Mouse (Mus musculus): ENCODE measurements around the gene Frs2.

Frs2 gene

DNA sequence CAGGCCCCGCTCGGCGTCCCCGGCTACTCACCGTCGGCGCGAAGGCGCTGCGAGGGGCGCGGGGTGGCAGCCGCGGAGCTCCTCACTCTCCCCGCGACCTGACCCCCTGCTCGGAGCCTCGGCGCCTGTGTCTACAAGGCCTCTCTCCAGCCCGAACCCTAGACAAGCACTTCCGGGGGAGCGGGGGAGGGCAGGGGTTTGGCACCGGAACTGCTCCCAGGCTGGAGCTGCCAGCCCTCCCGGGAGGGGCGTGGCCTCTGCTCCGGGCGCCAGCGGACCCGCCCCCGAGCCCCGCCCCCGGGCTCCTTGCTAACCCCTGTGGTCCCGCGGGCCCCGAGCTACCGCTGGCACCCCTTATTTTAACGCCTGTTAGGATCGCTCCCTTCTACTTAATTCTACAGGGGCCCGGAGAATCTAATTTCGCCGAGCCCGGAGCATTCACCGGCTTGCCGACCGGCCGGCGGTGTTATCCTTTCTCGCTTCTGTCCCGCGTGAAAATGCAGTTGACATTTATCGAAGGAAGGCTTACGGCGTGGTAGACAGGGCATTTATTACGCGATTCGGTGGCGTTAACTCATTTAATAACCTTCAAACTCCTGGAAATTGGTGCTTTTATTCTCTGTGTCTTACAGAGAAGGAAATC is at the start of gene Frs2:
Frs2 (minus strand) TSS at position 174 of the 643 bp plus-strand sequence.
- DNase-seq (ENCODE audit: low spot score), result peak; percentile 90

DNA sequence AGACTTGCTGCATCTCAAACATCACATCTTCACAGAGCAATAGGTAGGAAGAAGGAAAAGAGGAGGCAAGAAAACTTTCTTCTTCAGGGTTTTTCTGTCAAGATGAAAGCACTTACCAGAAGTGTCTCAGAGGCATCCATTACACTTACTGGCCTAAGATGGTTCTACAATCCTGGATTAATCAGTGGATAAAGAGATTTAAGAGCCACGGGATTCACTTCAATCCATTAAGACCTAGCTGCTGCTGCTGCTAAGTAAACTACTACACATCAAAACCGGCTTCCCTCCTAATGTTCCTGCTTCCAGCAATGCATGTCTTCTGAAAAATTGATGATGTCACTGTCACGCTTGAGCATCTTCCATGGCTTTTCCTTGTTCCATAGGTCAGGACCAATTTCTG is 48.4 kb upstream of the Frs2 start:
- DNase-seq (ENCODE audit: low spot score), result no peak

DNA sequence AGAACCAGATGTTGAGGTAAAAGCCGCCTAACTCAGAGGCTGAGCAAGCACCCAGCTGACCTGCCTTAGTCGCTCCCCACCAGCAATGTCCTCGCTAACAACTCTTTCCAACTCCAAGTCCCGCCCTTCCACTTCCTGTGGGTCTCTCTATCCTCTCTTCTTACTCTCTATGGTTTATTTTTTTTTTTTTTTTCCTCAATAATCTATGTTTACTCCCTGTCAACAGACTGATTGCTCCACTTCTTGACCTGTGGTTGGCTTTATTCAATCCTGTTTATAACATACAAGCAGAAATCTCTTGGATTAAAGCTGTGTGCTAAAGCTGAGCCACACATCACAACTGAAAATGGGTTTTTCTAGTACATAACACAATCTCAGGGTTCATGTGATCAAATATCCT is 47.4 kb upstream of the Frs2 start:
- DNase-seq (ENCODE audit: low spot score), result no peak

DNA sequence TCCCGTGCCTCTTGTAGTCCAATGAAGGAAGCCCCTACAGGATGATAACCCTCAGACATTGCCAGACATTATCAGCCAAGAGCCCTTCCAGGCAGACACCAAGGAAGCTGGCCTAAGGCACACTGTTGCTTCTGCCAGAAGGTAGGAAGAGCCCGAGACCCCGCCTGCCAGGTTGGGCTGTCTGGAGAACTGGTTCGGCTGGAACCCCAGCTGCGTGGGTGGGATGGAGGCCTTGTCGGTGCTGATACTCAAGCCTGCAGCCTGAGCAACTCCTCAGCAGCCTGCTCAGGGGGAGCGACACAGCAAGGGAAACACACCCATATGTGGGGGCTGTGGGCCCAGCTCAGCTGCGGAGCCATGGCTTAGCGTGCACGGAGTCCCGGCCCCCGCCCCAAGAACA is 46.7 kb upstream of the Frs2 start:
- no peak for DNase-seq (ENCODE audit: low spot score)

DNA sequence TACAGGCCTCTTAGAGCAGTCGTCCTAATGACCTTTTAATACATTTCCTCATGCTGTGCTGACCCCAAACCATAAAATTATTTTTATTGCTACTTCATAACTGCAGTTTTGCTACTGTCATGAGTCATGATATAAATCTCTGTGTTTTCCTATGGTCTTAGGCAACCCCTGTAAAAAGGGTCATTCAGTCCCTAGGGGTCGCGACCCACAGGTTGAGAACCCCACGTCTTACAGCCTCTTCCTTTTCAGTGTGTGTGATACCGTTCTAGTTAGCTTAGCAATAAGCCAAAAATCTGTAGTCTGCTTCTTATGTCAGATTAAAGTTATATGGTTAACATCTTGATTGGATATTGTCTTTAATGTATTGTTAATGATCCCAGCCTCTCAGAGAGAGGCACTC is 45.0 kb upstream of the Frs2 start:
- DNase-seq (ENCODE audit: low spot score), result no peak

DNA sequence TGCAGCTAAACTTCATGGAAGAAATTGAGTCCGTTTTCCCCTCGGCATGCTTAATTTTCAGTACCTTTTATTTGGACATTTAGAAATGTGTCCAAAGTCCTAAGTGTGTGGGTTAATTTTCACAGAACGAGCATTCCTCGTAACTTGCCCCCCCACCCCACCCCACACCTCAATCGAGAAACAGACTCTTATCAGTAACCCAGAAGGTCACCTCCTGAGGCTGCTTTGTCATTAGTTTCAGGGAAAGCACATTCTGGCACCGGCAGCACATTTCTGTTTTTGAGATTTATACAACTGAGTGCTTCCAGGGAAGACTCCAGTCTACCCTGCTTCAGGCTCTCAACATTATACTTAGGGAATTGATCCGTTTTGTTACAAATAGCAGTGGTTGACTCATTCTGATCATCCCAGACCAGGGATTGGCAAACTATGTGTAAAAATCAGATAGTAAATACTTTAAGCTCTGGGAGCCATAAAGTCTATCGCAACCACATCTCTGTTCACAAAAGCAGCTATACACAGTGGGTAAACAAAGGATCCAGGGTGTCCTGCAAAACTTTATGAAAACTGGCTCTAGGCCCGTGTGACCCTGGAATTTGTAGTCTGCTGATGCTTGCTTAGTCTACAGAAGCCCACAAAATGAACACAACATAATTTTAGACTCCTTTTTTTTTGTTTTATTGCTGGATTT is 37.2 kb upstream of the Frs2 start:
- DNase-seq (ENCODE audit: low spot score), result no peak

DNA sequence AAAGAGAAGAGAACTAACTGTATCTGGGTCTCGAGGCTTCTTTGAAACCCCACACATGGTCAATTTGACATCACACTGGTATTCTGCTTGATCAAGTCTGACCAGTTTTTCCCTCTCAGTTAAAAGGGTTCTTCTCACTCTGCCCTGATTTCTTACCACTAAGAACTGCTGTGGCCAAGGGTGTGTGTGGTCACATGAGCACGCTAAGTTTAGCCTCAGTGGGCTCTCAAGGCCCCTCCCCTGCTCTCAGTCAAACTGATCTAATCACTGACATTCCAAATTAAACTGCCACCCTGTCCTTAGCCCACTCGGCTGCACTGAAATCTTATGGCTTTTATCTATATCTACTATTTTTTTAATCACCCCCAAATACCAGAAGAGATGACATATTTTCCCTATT is 32.8 kb upstream of the Frs2 start:
- no peak for DNase-seq (ENCODE audit: low spot score)

DNA sequence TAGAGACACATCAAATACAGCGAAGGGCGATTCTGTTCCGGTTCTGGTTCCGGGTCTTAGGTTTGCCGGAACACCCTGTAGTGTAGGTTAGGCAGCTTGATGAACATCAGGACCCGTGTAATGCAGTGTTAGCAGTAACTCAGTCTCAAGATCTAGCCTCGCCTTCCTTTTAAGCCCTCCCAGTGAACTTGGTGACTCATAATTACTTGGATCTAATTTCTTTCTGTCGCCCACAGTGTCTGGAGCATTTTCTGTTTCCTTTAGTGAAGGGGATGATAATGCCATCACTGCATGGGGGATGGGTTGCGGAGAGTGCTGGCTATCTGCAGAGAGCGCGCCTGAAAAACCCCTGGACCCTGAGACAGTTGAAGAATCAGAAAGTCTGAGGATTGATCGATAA is 26.3 kb upstream of the Frs2 start:
- no peak for DNase-seq (ENCODE audit: low spot score)

DNA sequence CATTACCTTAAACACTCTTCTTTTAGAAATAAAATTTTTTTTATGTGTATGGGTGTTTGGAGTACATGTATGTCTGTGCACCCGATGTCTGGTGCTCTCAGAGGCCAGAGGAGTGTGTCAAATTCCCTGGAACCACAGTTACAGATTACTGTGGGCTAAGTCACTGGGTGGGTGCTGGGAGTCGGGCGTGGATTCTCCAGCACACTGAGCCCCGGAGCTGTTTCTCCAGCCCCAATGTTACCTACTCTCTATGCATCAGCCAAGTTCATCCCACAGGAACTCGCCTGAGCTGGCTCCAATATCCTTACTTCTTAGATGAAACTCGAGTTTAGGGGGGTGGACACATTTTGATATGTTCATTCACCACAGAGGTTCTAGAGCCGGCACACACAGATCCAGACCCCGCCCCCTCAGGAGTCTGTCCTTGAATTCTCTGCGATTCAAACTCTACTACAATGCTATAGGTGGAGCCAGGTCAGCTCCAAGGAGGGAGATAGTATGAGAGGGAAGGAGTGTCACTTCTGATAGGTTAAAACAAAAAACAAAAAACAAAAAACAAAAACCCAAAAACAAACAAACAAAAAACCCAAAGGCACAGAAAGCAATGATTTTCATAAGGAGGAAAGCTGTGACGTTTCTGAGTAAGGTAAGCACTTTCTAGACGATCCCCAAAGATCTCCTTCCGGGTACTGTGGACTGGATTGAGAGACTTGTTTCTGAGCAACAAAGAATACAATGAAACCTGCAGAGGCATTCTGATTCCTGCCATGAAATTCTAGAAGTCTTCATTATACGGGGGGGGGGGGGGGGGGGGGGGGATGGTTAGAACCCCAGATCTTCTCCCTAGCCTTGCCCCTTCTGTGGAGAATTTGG is 25.5 kb upstream of the Frs2 start:
- DNase-seq (ENCODE audit: low spot score), result no peak

DNA sequence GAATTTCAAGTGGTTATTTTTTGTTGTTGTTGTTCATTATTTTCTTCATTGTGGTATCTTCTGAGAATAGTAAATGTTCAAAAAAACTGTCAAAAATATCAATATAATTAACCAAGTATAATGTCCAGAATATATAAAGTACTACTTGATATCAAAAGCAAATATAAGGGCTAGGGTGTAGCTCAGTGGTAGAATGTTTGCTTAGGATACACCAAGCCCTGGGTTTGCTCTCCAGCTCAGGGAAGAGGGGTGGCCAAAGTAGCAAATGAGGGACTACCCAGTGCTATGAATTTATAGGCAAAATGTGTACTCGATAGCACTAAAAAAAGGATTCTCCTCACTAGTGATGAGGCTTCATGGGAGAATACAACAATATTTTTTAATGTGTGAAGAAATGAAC is 24.8 kb upstream of the Frs2 start:
- no peak for DNase-seq (ENCODE audit: low spot score)

DNA sequence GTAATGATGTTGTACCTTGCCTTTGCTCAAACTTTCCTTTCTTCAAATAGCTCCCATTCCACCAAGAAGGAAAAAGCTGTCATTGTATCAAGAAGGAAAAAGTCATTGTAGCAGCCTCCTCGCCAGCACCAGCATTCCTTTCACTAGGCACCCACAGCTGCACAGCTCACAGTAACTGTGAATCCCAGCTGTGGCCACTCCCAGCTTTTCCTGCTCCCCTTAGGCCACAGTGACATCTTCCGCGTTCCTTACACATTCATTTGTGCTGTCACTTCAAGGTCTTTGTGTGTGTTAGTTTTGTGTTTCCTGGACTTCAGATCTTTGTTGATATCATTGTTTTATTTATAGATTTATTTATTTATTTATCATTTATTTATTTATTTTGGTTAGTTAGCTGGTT is 23.7 kb upstream of the Frs2 start:
- DNase-seq (ENCODE audit: low spot score), result no peak

DNA sequence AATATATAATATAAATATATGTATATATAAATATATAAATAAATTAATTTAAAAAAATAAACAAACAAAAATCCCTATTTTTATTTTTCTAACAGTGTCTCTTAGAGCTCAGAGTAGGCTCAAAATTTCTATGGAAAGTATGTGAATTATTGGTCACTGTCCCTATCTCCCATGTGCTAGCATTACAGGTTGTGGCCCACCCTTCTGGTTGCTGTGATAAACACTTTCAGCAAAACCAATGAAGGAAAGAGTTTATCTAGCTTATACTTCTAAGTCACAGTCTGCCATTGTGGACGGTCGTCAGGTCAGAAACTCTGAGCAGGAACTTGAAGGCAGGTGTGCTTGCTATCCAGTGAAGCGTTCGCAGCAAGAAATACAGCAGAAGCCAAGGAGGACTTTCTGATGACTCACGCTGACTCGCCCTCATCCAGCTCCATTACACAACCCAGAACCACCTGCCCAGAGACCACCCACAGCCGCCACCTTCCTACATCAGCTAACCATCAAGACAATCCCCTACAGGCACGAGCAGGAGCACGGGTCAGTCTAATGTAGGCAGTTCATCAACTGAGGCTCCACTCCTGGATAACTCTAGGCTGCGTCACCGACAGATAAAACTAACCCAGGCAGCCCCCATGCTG is 18.6 kb upstream of the Frs2 start:
- DNase-seq (ENCODE audit: low spot score), result peak; percentile 34

DNA sequence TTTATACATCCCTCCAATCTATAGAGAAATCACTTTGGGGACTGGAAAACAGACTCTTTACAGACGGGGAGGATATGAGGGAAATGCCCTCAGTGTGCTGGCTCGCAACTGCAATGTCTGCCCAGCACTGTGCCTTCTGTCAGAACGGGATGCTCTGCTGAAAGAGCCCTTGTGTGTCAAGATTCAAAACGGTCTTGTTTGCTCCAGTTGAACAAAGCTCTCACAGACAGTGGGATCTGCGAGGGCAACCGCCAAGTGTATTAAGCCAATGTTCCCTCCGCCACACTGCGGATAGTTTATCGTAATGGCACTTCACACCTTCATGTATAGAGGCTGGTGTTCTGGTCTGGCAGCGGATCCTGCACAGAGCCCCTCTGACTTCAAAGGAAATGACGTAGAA is 14.3 kb upstream of the Frs2 start:
- no peak for DNase-seq (ENCODE audit: low spot score)

DNA sequence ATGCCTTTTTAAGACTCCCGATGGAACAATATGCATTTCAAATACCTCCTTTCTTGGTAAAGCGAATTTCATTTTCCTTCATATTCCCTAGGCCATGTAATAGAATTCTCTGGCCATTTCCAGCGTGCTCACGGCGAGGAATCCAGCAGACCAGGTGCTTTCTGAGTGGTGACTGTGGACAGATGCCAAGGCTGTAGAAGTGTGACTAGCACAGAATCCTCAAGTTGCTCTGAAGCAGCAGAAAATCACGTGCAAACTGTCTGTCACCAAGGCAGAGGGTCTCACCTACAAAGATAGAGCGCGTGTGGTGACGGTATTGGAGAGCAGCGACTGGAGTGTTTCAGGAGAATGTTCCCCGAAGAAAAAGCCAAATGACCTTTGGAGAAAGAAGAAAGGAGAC is 11.8 kb upstream of the Frs2 start:
- no peak for DNase-seq (ENCODE audit: low spot score)

DNA sequence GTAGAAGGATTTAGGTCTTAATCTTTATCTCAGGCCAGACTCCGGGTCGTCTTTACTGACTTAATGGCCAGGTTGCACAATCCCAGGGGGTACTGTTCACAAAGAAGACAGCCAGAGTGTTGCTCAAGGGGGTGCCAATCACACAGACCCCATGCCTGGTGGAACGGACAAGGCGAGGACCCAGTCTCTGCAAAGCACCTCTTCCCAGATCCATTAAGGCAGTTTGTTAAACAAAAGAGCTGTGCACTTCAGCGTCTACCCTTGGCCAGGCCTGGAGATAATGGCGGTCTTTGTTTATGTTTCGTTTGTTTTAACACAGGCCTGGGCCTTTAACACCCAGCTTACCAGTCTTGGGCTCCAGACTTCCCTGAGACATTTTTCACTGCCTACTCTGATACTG is 3.9 kb upstream of the Frs2 start:
- DNase-seq (ENCODE audit: low spot score), result no peak

DNA sequence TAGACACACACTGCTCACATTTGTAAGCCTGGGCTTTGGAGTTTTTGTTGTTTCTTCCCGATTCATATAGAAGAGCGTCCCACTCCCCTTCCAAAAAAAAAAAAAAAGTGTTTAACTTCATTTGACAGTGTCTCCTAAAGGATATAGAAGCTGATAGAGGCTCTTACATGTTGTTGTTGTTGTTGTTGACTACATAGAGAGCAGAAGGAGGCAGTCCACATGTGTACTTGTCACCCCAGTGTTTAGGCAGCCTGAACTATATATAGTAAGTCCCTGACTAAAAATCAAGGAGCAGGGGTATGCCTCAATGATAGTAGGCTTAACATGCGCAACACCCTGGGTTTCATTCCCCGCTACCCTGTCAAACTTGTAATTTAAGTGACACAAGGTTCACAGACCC is 3.3 kb upstream of the Frs2 start:
- DNase-seq (ENCODE audit: low spot score), result no peak

DNA sequence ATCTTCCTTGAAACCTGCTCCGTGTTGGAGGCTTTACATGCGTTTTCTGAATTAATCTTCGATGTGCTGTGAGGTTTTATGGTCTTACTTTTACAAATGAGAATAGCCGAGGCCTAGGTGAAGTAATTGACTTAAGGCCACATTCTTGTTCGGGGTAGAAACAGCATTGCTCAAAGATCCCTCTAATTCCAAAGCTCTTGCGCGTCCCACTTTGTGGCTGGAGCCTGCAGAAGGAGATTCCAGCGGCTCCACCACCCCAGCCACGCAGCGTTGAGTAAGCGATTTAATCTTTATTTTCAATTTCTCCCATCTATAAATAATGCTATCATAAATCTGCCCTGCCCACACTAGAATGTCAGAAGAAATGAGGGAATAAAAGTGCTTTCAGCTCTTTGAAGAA is 2.9 kb upstream of the Frs2 start:
- DNase-seq (ENCODE audit: low spot score), result no peak

DNA sequence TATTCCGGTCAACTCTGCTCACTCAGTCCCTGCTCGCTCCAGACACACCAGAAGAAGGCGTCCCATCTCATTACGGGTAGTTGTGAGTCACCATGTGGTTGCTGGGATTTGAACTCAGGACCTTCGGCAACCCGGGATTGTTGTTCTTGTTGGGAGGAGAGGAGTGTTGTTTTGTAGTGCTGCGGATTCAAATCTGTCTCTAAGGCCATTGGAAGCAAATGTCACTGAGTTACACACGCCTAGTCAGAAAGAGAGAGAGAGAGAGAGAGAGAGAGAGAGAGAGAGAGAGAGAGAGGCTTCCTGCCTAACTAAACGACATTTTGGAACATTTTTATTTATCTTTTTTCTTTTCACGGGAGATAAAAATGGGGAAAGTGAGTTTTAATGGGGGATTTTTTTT is 2.4 kb upstream of the Frs2 start:
- DNase-seq (ENCODE audit: low spot score), result no peak

DNA sequence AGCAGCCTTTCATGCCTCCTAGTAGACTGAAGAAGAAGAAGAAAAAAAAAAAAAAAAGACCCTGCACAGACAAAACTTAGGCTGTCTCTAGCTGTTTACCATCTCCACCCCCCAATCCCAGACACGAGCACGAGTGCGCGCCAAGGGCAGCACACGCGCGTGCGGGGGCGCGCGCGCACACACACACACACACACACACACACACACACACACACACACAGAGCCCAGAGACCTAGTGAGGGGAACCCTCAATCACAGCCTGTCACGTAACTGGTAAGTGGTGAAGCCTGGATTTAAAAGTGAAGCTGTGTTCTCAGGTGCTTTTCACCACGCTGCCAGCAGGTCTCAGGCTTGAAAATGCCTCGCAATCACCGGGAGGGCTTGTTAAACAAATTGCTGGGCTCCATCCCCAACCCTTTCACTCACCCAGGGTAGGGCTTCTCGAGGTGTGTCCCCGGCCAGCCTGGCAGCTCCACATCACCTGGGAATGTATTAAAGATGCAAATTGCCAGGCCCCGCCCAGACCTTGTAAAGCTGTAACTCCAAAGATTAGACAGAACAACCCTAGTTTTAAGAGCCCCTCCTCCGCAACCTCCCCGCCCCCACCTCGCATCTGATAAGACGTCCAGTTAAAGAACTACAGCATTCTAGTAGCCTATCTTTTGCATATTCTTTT is 1.7 kb upstream of the Frs2 start:
- DNase-seq (ENCODE audit: low spot score), result peak; percentile 53

DNA sequence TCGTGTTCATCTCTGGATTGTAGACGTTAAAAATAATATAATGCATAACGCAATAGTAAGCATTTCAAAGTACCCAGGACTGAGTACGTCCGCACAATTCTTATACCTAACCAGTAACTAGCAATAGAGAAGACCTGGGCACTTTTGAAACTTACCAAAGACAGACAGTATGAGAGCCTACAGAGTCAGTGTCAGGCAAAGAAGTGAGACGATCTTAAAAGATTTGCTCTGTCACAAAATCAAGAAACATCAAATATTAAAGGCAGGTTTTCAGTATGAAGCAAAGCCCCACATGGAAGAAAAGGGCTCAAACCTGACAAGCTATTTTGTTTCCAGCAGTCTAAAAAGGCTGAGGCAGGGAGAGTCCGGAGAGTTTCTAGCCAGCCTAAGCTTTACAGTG is 907 bp upstream of the Frs2 start:
- DNase-seq (ENCODE audit: low spot score), result no peak

DNA sequence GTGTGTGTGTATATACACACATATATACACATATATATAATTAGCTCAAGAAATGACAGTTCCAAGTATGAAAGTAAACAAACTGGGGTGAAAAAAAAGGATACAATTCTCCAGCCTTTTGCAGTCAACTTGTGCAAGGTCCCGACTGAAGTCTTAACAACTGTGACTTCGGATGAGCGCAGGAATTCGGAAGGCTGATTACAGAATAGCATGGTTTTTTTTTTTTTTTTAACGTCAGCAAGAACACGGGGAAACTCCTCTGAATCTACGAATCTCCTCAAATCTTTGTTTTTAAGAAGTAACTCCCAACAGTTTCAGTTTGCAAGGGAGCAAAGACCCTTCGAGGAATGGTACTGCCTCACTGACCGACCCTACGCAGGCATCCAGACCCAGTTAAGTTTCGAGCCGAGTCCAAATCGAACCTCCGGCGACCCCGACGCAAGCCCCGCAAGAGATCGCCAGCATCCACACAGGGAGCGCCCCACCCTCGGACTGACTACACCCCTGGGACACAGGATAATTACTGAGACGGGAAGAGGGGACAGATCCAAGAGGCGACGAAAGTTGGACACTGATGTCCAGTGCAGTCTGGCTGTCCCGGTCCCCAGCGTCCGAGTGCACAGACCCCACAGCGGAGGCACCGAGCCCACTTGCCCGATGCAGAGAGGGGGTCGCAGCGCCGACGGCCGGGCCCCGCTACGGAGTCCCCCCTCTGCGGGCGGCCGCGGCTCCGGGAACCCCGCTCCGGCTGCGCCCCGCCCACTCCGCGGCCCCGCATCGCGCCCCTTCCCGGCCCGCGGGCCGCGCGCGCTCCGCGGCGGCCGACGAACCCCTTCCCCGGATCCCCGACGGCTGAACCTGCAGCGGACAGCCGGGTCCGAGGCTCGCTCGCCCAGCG is 622 bp downstream of the Frs2 start:
- peak; percentile 39 for DNase-seq (ENCODE audit: low spot score)
